Mouse (Mus musculus): ENCODE data around the gene Ncf2. TPM values are rescaled to one million over a fixed set of nuclear protein-coding genes. Genes with fewer than 3 reads are reported as not detected.

Ncf2 gene
- polyA plus RNA-seq, 1 experiment, result 1.7 TPM

DNA sequence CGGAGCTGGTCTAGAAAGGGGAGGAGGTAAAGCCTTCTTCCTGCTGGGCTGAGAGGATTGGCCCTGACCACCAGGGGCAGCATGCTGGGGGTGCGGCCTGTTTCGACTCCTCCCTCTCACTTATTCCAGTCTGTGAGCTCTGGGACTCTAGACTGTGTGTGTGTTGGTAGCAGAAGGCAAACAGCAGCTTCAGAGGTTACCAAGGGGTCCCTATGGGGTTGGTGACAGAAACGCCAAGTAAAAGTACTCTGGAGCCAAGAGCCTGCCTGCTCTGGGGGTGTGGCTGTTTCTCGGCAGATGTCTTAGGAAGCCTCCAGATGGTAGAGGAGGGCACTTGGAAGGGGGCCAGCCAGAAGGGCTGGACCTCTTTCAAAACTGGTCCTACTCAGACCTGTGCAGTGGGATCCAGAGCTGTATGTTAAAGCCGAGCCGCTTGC is 15.3 kb downstream of the Ncf2 start:
- Histone ChIP-seq H3K4me1 (ENCODE audit: control insufficient read depth, insufficient read depth, low read length) (no peaks in the 10 kb centered on the region), H3K4me3 (ENCODE audit: insufficient read depth, low read length) (no peak overlapping the region), H3K27ac (ENCODE audit: insufficient read depth, low read length) (no peak overlapping the region)
- TF ChIP-seq POLR2A (IDR thresholded peaks at IDR 0.05; ENCODE audit: low read depth, low read length), result no peak
- peak; percentile 1; the same call in 1 of the 2 replicates for TF ChIP-seq CTCF (IDR thresholded peaks at IDR 0.05; ENCODE audit: borderline replicate concordance, insufficient read depth, low read length)

DNA sequence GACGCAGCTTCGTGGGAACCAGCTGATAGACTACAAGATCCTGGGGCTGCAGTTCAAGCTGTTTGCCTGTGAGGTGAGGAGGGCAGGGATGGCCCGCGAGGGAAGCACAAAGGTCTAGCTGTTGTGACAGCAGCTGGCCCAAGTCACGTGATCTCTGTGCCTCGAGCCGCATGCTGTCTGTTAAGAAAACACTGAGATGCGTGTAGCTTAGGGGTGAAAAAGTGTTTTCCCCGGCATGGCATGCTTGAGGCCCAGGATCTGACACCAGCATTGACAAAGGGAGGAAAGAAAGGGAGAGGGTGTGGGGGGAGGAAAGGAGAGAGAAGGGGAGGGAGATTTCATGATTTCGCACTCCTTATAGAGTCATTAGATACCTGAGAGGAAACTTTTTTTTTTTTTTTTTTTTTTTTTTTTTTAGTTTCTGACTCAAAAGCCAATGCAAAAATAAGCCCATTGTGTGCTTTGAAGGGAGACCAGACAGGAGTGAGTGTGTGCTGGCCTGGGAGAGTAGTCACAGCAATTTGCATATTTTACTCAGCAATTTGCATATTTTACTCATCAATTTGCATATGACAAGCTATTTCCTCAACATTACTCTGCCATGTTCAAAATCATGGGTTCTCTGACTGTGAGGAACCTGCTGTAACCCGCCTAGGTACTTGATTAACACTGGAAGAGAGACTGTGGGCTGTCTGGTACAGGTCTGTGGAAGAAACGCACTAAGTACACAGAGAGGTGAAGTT is 17.2 kb downstream of the Ncf2 start:
- TF ChIP-seq POLR2A (IDR thresholded peaks at IDR 0.05; ENCODE audit: low read depth, low read length), result no peak
- no peak for TF ChIP-seq CTCF (IDR thresholded peaks at IDR 0.05; ENCODE audit: borderline replicate concordance, insufficient read depth, low read length)
- no peak overlapping the region for H3K27ac ChIP-seq (ENCODE audit: insufficient read depth, low read length)

DNA sequence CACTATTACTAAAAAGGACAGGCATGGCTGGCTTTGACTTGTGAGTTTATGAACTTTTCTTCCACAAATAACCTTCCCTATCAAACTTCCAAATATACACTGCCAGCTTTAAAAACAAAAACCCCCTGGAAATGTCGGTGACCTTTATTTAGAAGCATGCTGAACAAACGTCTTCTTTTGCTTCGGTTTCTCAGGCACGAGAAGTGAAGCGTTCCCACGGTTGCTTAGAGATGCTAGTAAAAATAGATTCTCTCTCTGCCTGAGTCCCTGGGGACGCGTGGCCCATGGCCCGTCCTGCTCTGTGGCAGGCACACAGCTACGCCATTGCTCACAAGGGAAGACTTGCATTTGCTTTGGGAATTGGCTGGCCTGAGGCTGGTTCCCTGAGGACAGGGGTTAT is 17.8 kb downstream of the Ncf2 start:
- no peak overlapping the region for H3K27ac ChIP-seq (ENCODE audit: insufficient read depth, low read length)

More for the DNA sequence above, 17.2 kb downstream of the Ncf2 start:
- no peak overlapping the region for H3K4me3 ChIP-seq (ENCODE audit: insufficient read depth, low read length)
- H3K4me1 ChIP-seq (ENCODE audit: control insufficient read depth, insufficient read depth, low read length), result peaks cover 6% of the 10 kb centered on the region; the same call in 1 of the 2 replicates

DNA sequence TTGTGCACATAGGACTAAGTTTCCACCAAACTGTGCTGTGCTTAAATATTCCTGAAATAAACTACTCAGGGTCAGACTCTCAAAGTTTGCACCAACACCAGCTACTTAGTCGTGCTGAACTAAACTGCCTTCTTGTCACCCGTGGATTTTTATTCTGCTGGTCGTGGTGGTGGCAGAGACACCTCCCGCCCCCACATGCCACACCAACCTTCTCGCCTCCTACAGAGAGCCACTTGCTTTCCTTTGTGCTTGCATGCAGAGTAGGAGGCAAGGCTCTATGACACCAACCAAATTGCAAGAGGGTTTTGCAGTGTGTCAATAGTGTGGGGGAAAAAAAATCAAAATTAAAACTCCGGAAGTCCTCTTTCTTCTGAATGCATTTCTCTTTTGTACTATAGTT is 19.6 kb downstream of the Ncf2 start:
- Histone ChIP-seq H3K27ac (ENCODE audit: insufficient read depth, low read length) (no peak overlapping the region), H3K4me3 (ENCODE audit: insufficient read depth, low read length) (no peak overlapping the region), H3K4me1 (ENCODE audit: control insufficient read depth, insufficient read depth, low read length) (peaks cover 6% of the 10 kb centered on the region; the same call in 1 of the 2 replicates)
- TF ChIP-seq POLR2A (IDR thresholded peaks at IDR 0.05; ENCODE audit: low read depth, low read length) (no peak), CTCF (IDR thresholded peaks at IDR 0.05; ENCODE audit: borderline replicate concordance, insufficient read depth, low read length) (no peak)

More for the DNA sequence above, 17.8 kb downstream of the Ncf2 start:
- Histone ChIP-seq H3K4me1 (ENCODE audit: control insufficient read depth, insufficient read depth, low read length) (peaks cover 6% of the 10 kb centered on the region; the same call in 1 of the 2 replicates), H3K4me3 (ENCODE audit: insufficient read depth, low read length) (no peak overlapping the region)
- TF ChIP-seq CTCF (IDR thresholded peaks at IDR 0.05; ENCODE audit: borderline replicate concordance, insufficient read depth, low read length) (no peak), POLR2A (IDR thresholded peaks at IDR 0.05; ENCODE audit: low read depth, low read length) (no peak)

DNA sequence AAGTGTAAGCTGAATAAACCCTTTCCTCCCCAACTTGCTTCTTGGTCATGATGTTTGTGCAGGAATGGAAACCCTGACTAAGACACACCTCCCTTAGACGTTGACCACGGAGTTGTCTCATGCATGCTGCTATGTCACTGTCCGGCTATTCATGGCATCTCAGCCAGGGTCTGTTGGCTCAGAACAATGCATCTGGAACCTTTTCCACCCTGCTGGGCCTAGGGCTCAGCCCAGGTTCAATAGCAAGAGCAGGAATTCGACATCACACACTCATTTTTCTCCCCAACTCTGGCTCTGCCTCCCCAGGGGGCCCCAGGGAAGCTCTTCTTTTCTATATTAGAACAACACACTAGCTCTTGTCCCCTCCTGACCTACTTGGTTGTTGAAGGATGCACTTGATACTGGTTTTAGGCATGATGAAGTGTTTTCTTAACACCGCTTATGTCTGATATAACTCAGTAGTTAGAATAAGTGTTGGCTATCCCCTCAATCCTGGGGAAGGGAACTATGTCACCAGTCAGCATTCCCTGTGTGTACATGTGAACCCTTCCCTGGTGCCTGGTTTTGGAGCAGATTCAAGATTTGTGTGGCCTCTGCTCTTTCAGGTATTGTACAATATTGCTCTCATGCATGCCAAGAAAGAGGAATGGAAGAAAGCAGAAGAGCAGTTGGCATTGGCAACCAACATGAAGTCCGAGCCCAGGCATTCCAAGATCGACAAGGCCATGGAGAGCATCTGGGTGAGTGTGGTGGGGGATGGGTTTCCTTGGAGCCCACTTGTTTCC is 21.1 kb downstream of the Ncf2 start:
- peaks cover 6% of the 10 kb centered on the region; the same call in 1 of the 2 replicates for H3K4me1 ChIP-seq (ENCODE audit: control insufficient read depth, insufficient read depth, low read length)
- peak overlapping the region; percentile 41 for H3K27ac ChIP-seq (ENCODE audit: insufficient read depth, low read length)
- TF ChIP-seq POLR2A (IDR thresholded peaks at IDR 0.05; ENCODE audit: low read depth, low read length), result no peak
- TF ChIP-seq CTCF (IDR thresholded peaks at IDR 0.05; ENCODE audit: borderline replicate concordance, insufficient read depth, low read length), result no peak
- H3K4me3 ChIP-seq (ENCODE audit: insufficient read depth, low read length), result no peak overlapping the region

DNA sequence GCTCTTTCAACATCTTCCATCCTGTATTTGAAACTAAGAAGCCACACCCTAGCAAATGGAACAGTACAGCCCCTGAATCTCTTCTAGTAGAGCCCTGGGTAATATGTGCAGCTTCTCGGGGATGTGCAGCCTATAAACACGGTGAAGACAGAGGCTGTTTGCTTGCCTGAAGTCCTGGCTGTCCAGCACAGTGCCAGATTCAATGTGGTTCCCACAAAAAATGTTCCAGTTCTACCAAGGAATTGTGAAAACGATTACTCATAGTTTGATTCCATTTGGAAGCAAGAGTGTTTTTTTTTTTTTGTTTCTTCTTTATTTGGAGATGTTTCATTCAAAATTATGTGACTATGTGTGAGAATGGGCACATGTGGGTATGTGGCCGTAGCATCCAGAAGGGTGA is 21.8 kb downstream of the Ncf2 start:
- peak overlapping the region; percentile 41 for H3K27ac ChIP-seq (ENCODE audit: insufficient read depth, low read length)
- H3K4me1 ChIP-seq (ENCODE audit: control insufficient read depth, insufficient read depth, low read length), result peaks cover 6% of the 10 kb centered on the region; the same call in 1 of the 2 replicates
- TF ChIP-seq CTCF (IDR thresholded peaks at IDR 0.05; ENCODE audit: borderline replicate concordance, insufficient read depth, low read length) (no peak), POLR2A (IDR thresholded peaks at IDR 0.05; ENCODE audit: low read depth, low read length) (no peak)
- H3K4me3 ChIP-seq (ENCODE audit: insufficient read depth, low read length), result no peak overlapping the region

DNA sequence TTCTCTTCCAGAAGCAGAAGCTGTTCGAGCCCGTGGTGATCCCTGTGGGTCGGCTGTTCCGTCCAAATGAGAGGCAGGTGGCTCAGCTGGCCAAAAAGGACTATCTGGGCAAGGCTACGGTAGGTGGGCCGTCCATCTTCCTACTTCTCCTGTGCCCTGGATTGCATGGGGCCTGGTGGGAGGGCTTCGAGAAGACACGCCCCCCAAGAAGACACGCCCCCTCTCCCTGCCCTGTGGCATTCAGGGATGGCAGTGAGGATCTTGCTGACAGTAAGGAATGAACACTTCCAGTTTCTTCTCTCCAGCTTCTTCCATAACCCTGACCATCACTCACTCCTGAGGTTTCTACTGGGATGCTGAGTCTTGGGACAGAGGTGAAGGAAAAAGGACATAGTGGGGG is 24.2 kb downstream of the Ncf2 start:
- Histone ChIP-seq H3K4me1 (ENCODE audit: control insufficient read depth, insufficient read depth, low read length) (peaks cover 6% of the 10 kb centered on the region; the same call in 1 of the 2 replicates), H3K4me3 (ENCODE audit: insufficient read depth, low read length) (no peak overlapping the region), H3K27ac (ENCODE audit: insufficient read depth, low read length) (no peak overlapping the region)
- TF ChIP-seq CTCF (IDR thresholded peaks at IDR 0.05; ENCODE audit: borderline replicate concordance, insufficient read depth, low read length) (no peak), POLR2A (IDR thresholded peaks at IDR 0.05; ENCODE audit: low read depth, low read length) (no peak)

DNA sequence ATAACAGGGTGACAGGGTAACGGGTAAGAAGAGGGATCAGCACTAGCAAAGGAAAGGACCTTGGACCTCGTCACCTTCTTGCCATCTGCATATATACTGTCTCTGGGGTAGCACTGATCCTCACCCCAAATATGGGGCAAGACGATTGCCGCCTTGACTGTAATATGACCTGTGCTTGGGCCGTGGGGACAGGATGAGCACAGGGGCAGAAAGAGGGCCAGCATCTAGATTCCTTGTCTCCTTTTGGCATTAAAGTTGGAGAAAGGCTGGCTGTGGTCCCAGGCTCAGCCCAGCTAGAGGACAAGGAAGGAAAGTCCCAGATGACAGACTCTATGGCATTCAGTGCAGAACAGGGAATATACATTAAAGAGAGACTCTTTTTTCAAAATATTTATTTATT is 26.5 kb downstream of the Ncf2 start:
- H3K4me3 ChIP-seq (ENCODE audit: insufficient read depth, low read length), result no peak overlapping the region
- TF ChIP-seq POLR2A (IDR thresholded peaks at IDR 0.05; ENCODE audit: low read depth, low read length) (no peak), CTCF (IDR thresholded peaks at IDR 0.05; ENCODE audit: borderline replicate concordance, insufficient read depth, low read length) (no peak)
- H3K4me1 ChIP-seq (ENCODE audit: control insufficient read depth, insufficient read depth, low read length), result peaks cover 3% of the 10 kb centered on the region; the same call in 1 of the 2 replicates
- no peak overlapping the region for H3K27ac ChIP-seq (ENCODE audit: insufficient read depth, low read length)

DNA sequence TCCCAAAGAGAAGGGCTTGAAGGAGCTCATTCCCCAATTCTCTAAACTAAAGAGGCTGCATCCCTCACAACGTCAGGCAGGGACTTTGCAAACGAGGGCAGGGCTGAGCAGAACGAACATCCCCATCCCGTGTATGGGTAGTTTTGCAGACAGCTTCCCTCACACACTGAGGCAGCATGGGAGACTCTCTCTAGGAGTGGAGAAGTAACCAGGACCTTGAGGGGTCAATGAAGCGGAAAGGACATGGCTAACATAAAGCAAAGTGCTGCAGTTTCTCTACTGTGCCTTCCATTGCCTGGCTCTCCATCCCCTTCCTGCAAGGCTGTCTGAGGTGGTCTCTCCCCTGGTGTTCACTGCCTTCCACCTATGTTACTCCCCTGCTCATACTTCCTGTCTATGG is 28.2 kb downstream of the Ncf2 start:
- TF ChIP-seq CTCF (IDR thresholded peaks at IDR 0.05; ENCODE audit: borderline replicate concordance, insufficient read depth, low read length) (no peak), POLR2A (IDR thresholded peaks at IDR 0.05; ENCODE audit: low read depth, low read length) (no peak)
- Histone ChIP-seq H3K27ac (ENCODE audit: insufficient read depth, low read length) (no peak overlapping the region), H3K4me1 (ENCODE audit: control insufficient read depth, insufficient read depth, low read length) (no peaks in the 10 kb centered on the region), H3K4me3 (ENCODE audit: insufficient read depth, low read length) (no peak overlapping the region)
